Mouse (Mus musculus) midbrain, embryonic 14.5 days (tissue): ENCODE results near the gene Gipc3. TPM values are rescaled to one million over a fixed set of nuclear protein-coding genes. Genes with fewer than 3 reads are reported as not detected.

ENCODE experiments used
- ATAC-seq: fragments of 200-750 bp; cut with Nextera tagmentation; 2 replicates; pipeline ENCODE4 v1.8.0; 2017; ENCODE audit warnings: moderate number of reproducible peaks, moderate library complexity; ENCODE audit not compliant: low FRiP score, low TSS enrichment
- DNase-seq: peaks from one replicate; pipeline ENCODE4 v3.0.0-alpha.2; 2015
- H3K27ac ChIP-seq: fragments of 300-500 bp; sonication (generic); replicated peaks from 2 replicates; pipeline ENCODE4 v1.5.1; 2014; ENCODE audit warnings: mild to moderate bottlenecking, low read depth, low read length, moderate library complexity
- H3K27me3 ChIP-seq: fragments of 300-500 bp; sonication (generic); 2 replicates; pipeline ENCODE4 v1.6.1; 2014; ENCODE audit warnings: low read length, control low read depth, mixed read lengths; ENCODE audit not compliant: control insufficient read depth, insufficient read depth
- H3K36me3 ChIP-seq: fragments of 300-500 bp; sonication (generic); 2 replicates; pipeline ENCODE4 v1.6.1; 2014; ENCODE audit warnings: low read length, control low read depth; ENCODE audit not compliant: control insufficient read depth, insufficient read depth
- H3K4me1 ChIP-seq: fragments of 300-500 bp; sonication (generic); 2 replicates; pipeline ENCODE4 v1.6.1; 2014; ENCODE audit warnings: mild to moderate bottlenecking, antibody characterized with exemption, low read length, control low read depth; ENCODE audit not compliant: control insufficient read depth, insufficient read depth
- H3K4me2 ChIP-seq: fragments of 300-500 bp; sonication (generic); 2 replicates; pipeline ENCODE4 v1.6.1; 2014; ENCODE audit warnings: mild to moderate bottlenecking, low read length, moderate library complexity
- H3K4me3 ChIP-seq: fragments of 300-500 bp; sonication (generic); replicated peaks from 2 replicates; pipeline ENCODE4 v1.5.1; 2014; ENCODE audit warnings: low read depth, low read length
- H3K9ac ChIP-seq: fragments of 300-500 bp; sonication (generic); replicated peaks from 2 replicates; pipeline ENCODE4 v1.6.1; 2014; ENCODE audit warnings: mild to moderate bottlenecking, low read length, moderate library complexity
- H3K9me3 ChIP-seq: fragments of 300-500 bp; sonication (generic); 2 replicates; pipeline ENCODE4 v1.6.1; 2016; ENCODE audit warnings: low read length, control low read depth, mixed read lengths; ENCODE audit not compliant: control insufficient read depth
- WGBS: fragments of 180-500 bp; shearing (Covaris S2); extraction: QIAGEN DNeasy Blood & Tissue Kit; methylation state at CpG from one replicate; pipeline ENCODE4 v1.1.7; 2014; 5-methylcytosine and 5-hydroxymethylcytosine counted together
- polyA plus RNA-seq: library from polyadenylated mRNA; unstranded; fragments of >200 nt; fragmentation: Nextera tagmentation; extraction: Ambion mirVana; gene quantifications from 2 replicates; pipeline ENCODE4 v1.2.1, GENCODE M21; 2014

The Gipc3 gene
- polyA plus RNA-seq, 1 experiment from 2014 or later, result not detected

- H3K27me3 ChIP-seq, result no peaks in the 10 kb centered on the region
- no peak for DNase-seq
- peaks cover 79% of the 10 kb centered on the region for H3K36me3 ChIP-seq
- H3K9me3 ChIP-seq, result no peaks in the 10 kb centered on the region
- ATAC-seq, result no peak
- no peak overlapping the region for H3K4me2 ChIP-seq
- no peak overlapping the region for H3K4me3 ChIP-seq
- H3K27ac ChIP-seq, result no peak overlapping the region
- H3K4me1 ChIP-seq, result peaks cover 8% of the 10 kb centered on the region; the same call in 1 of the 2 replicates
- H3K9ac ChIP-seq, result no peak overlapping the region
- WGBS, result 93% methylated on average over 16 of the region's 16 CpGs
Measured at GRCm38 (mm10) chr10:81315587-81315986, 27.5 kb downstream of the Gipc3 start.

GRCm38 (mm10) chr10:81314201-81314600 lies 28.9 kb downstream of the Gipc3 start:
- Histone ChIP-seq H3K27ac (no peak overlapping the region), H3K27me3 (no peaks in the 10 kb centered on the region), H3K9me3 (no peaks in the 10 kb centered on the region), H3K4me2 (no peak overlapping the region), H3K4me1 (no peaks in the 10 kb centered on the region; the same call in 1 of the 2 replicates), H3K4me3 (no peak overlapping the region), H3K36me3 (peaks cover 93% of the 10 kb centered on the region), H3K9ac (no peak overlapping the region)
- no peak for DNase-seq
- ATAC-seq, result no peak
- WGBS, result 84% methylated on average over 7 of the region's 7 CpGs

GRCm38 (mm10) chr10:81313581-81313980 lies 29.5 kb downstream of the Gipc3 start:
- no peaks in the 10 kb centered on the region for H3K9me3 ChIP-seq
- H3K27ac ChIP-seq, result no peak overlapping the region
- H3K4me2 ChIP-seq, result no peak overlapping the region
- no peak overlapping the region for H3K9ac ChIP-seq
- 96% methylated on average over 13 of the region's 13 CpGs for WGBS
- H3K36me3 ChIP-seq, result peaks cover 99% of the 10 kb centered on the region
- DNase-seq (no peak), ATAC-seq (no peak)
- H3K27me3 ChIP-seq, result no peaks in the 10 kb centered on the region
- no peaks in the 10 kb centered on the region for H3K4me1 ChIP-seq
- no peak overlapping the region for H3K4me3 ChIP-seq

- peaks cover 89% of the 10 kb centered on the region for H3K36me3 ChIP-seq
- WGBS, result 91% methylated on average over 5 of the region's 5 CpGs
Measured at GRCm38 (mm10) chr10:81309571-81309970, 33.5 kb downstream of the Gipc3 start.

GRCm38 (mm10) chr10:81306837-81307682 lies 36.0 kb downstream of the Gipc3 start:
- Histone ChIP-seq H3K9me3 (no peaks in the 10 kb centered on the region), H3K27me3 (no peaks in the 10 kb centered on the region), H3K4me3 (no peak overlapping the region), H3K36me3 (peaks cover 64% of the 10 kb centered on the region), H3K9ac (no peak overlapping the region), H3K27ac (no peak overlapping the region), H3K4me1 (no peaks in the 10 kb centered on the region), H3K4me2 (no peak overlapping the region)
- ATAC-seq (no peak), DNase-seq (no peak)
- 95% methylated on average over 21 of the region's 21 CpGs for WGBS

More at GRCm38 (mm10) chr10:81309571-81309970, 33.5 kb downstream of the Gipc3 start:
- no peaks in the 10 kb centered on the region for H3K4me1 ChIP-seq
- H3K4me3 ChIP-seq, result no peak overlapping the region
- ATAC-seq (no peak), DNase-seq (no peak)
- H3K27ac ChIP-seq, result no peak overlapping the region
- no peaks in the 10 kb centered on the region for H3K27me3 ChIP-seq
- no peak overlapping the region for H3K9ac ChIP-seq
- no peak overlapping the region for H3K4me2 ChIP-seq
- H3K9me3 ChIP-seq, result no peaks in the 10 kb centered on the region

GRCm38 (mm10) chr10:81306173-81306668 lies 36.8 kb downstream of the Gipc3 start:
- no peak for DNase-seq
- 95% methylated on average over 12 of the region's 12 CpGs for WGBS
- H3K4me1 ChIP-seq, result no peaks in the 10 kb centered on the region
- H3K36me3 ChIP-seq, result peaks cover 56% of the 10 kb centered on the region
- H3K9ac ChIP-seq, result no peak overlapping the region
- no peak for ATAC-seq
- H3K4me2 ChIP-seq, result no peak overlapping the region
- H3K9me3 ChIP-seq, result no peaks in the 10 kb centered on the region
- H3K27me3 ChIP-seq, result no peaks in the 10 kb centered on the region
- no peak overlapping the region for H3K27ac ChIP-seq
- H3K4me3 ChIP-seq, result no peak overlapping the region

- Histone ChIP-seq H3K9ac (no peak overlapping the region), H3K4me2 (no peak overlapping the region), H3K27me3 (no peaks in the 10 kb centered on the region), H3K36me3 (peaks cover 50% of the 10 kb centered on the region), H3K9me3 (no peaks in the 10 kb centered on the region), H3K4me1 (no peaks in the 10 kb centered on the region), H3K4me3 (no peak overlapping the region), H3K27ac (no peak overlapping the region)
- ATAC-seq (no peak), DNase-seq (no peak)
- 94% methylated on average over 14 of the region's 14 CpGs for WGBS
Measured at GRCm38 (mm10) chr10:81305663-81306062, 37.4 kb downstream of the Gipc3 start.

GRCm38 (mm10) chr10:81304597-81305238 lies 38.3 kb downstream of the Gipc3 start:
- ATAC-seq (no peak), DNase-seq (peak; percentile 60)
- WGBS, result 28% methylated on average over 8 of the region's 9 CpGs
- Histone ChIP-seq H3K9ac (no peak overlapping the region), H3K4me1 (no peaks in the 10 kb centered on the region), H3K4me2 (no peak overlapping the region), H3K9me3 (no peaks in the 10 kb centered on the region), H3K27ac (no peak overlapping the region), H3K4me3 (no peak overlapping the region), H3K36me3 (peaks cover 41% of the 10 kb centered on the region), H3K27me3 (no peaks in the 10 kb centered on the region)
